Mouse (Mus musculus): Measurements from ENCODE around the gene Polr3e. TPM values are rescaled to one million over a fixed set of nuclear protein-coding genes. Genes with fewer than 3 reads are reported as not detected.

Gene Polr3e
- polyA plus RNA-seq, 1 experiment, result 36.9 TPM

GRCm38 (mm10) chr7:120942506-120942905 lies 25.0 kb downstream of the Polr3e start:
- no peak for TF ChIP-seq GATA1 (IDR thresholded peaks at IDR 0.05; ENCODE audit: low read length)

- TF ChIP-seq GATA1 (IDR thresholded peaks at IDR 0.05; ENCODE audit: low read length), result no peak
Observed at GRCm38 (mm10) chr7:120943936-120944509, 26.5 kb downstream of the Polr3e start.

GRCm38 (mm10) chr7:120960116-120960515 lies 42.6 kb downstream of the Polr3e start:
- TF ChIP-seq GATA1 (IDR thresholded peaks at IDR 0.05; ENCODE audit: low read length), result no peak

- no peak for TF ChIP-seq GATA1 (IDR thresholded peaks at IDR 0.05; ENCODE audit: low read length)
Observed at GRCm38 (mm10) chr7:120960601-120961000, 43.1 kb downstream of the Polr3e start.

GRCm38 (mm10) chr7:120961893-120962292 lies 44.3 kb downstream of the Polr3e start:
- TF ChIP-seq GATA1 (IDR thresholded peaks at IDR 0.05; ENCODE audit: low read length), result no peak

GRCm38 (mm10) chr7:120963126-120963525 lies 45.6 kb downstream of the Polr3e start:
- TF ChIP-seq GATA1 (IDR thresholded peaks at IDR 0.05; ENCODE audit: low read length), result no peak

- TF ChIP-seq GATA1 (IDR thresholded peaks at IDR 0.05; ENCODE audit: low read length), result no peak
Observed at GRCm38 (mm10) chr7:120969221-120969620, 51.7 kb downstream of the Polr3e start.

GRCm38 (mm10) chr7:120970112-120970511 lies 52.6 kb downstream of the Polr3e start:
- no peak for TF ChIP-seq GATA1 (IDR thresholded peaks at IDR 0.05; ENCODE audit: low read length)

- no peak for TF ChIP-seq GATA1 (IDR thresholded peaks at IDR 0.05; ENCODE audit: low read length)
Observed at GRCm38 (mm10) chr7:120974001-120974400, 56.5 kb downstream of the Polr3e start.

GRCm38 (mm10) chr7:120977063-120977462 lies 59.5 kb downstream of the Polr3e start:
- no peak for TF ChIP-seq GATA1 (IDR thresholded peaks at IDR 0.05; ENCODE audit: low read length)

- TF ChIP-seq GATA1 (IDR thresholded peaks at IDR 0.05; ENCODE audit: low read length), result peak; percentile 61
Observed at GRCm38 (mm10) chr7:120980041-120980440, 62.5 kb downstream of the Polr3e start.

- TF ChIP-seq GATA1 (IDR thresholded peaks at IDR 0.05; ENCODE audit: low read length), result no peak
Observed at GRCm38 (mm10) chr7:120980931-120981924, 63.7 kb downstream of the Polr3e start.

- TF ChIP-seq GATA1 (IDR thresholded peaks at IDR 0.05; ENCODE audit: low read length), result no peak
Observed at GRCm38 (mm10) chr7:120982200-120982841, 64.8 kb downstream of the Polr3e start, which contains the start of the genes Cdr2 and Mfsd13b. Cdr2 (minus strand) TSS chr7:120982312. Mfsd13b (plus strand) TSS chr7:120982509.

GRCm38 (mm10) chr7:120982968-120983367 lies 65.4 kb downstream of the Polr3e start:
- no peak for TF ChIP-seq GATA1 (IDR thresholded peaks at IDR 0.05; ENCODE audit: low read length)

- no peak for TF ChIP-seq GATA1 (IDR thresholded peaks at IDR 0.05; ENCODE audit: low read length)
Observed at GRCm38 (mm10) chr7:120991191-120991590, 73.6 kb downstream of the Polr3e start.

Other genes with a start within 250 kb of the Polr3e start
- not detected in 2 replicates for gene Pdzd9, start 247.4 kb upstream of the Polr3e start, polyA plus RNA-seq (2012)
- gene Mosmo, start 240.1 kb upstream of the Polr3e start, polyA plus RNA-seq (2012), result 34.5 and 46.2 TPM in 2 replicates
- not detected in 2 replicates for gene Vwa3a, start 178.4 kb upstream of the Polr3e start, polyA plus RNA-seq (2012)
- not detected in 2 replicates for gene Gm5737, start 105.4 kb upstream of the Polr3e start, polyA plus RNA-seq (2012)
- 96.0 and 102 TPM in 2 replicates for gene Eef2k, start 74.9 kb upstream of the Polr3e start, polyA plus RNA-seq (2012)
- gene Cdr2, start 64.6 kb downstream of the Polr3e start, polyA plus RNA-seq (2012), result 12.0 and 16.6 TPM in 2 replicates
- gene Mfsd13b, start 64.8 kb downstream of the Polr3e start, polyA plus RNA-seq (2012), result not detected in 2 replicates
- 33.7 and 44.1 TPM in 2 replicates for gene Mettl9, start 116.7 kb downstream of the Polr3e start, polyA plus RNA-seq (2012)
- not detected in 2 replicates for gene Igsf6, start 156.8 kb downstream of the Polr3e start, polyA plus RNA-seq (2012)
- 0.13 and 0.14 TPM in 2 replicates for gene Otoa, start 163.9 kb downstream of the Polr3e start, polyA plus RNA-seq (2012)